Mouse (Mus musculus) thymus, adult 18-20 months (tissue): Measurements from ENCODE around the gene Epb41l5.

Source experiments
- DNase-seq, 2 experiments: peaks; one replicate each; pipeline ENCODE4 v3.0.0; 2022; ENCODE audit warnings: mixed read lengths in 2 of 2

Epb41l5 gene

DNA sequence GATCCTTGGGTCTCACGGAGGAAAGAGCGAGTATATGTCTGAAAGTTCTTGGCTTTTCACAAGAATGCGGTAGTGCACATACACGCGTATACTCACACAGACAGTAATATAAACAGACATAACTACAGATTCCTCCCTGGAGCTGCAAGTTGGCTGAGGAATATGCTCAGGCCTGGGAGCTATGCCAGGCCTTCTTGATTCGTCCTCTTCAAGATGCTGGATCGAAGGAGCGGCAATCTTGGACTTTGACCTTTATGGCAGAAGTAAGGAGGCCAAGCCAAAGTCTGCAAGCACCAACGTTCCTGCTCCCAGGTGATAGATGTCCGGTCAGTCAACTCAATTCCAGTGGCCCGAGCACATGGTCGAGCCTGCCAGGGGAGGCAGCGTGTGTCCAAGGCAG lies 117.9 kb downstream of the Epb41l5 start:
- DNase-seq = no peak

DNA sequence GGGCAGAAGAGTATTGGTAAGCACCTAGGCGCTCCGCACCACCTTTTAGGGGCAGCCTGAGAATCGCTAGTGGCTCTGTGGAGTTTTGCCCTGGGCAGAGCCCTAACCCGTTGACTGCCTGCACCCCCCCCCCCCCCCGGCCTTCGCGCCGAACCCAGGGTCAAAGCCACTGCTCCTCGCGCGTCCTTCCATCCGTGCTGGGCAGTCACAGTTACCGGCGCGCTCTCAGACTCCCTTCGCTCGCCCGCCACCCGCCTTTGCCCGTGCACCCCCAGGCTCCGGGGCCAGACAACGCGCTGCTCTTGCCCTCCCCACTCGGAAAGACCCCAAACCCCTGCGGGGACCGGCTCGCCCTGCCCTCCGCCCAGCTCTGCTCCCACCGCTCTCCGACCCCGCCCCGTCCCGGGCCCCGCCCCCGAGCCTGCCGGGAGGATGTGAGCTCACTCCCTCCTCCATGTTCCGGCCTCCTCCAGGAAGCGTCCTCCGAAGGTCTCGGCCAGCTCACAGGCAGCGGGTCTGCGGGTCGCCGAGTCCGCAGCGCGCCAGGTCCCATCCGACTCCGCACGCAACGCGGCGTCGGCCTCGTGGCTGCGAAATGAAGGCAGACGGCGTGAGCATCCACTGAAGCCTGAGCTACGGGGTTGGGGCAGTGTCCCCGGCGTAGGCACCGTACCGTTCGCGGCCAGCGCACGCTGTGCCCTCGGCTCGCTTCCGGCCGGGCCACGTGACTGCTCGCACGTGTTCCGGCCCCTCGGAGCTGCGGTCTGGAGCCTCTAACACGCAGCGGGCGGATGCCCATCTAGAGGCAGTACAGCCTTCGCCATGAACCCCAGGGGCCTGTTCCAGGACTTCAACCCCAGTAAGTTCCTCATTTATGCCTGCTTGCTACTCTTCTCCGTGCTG lies 122.9 kb downstream of the Epb41l5 start, which contains the start of gene Tmem185b:
TSS of gene Tmem185b (plus strand) at position 472 of the 903 bp plus-strand sequence.
- peak; percentile 89 to 90 for DNase-seq

DNA sequence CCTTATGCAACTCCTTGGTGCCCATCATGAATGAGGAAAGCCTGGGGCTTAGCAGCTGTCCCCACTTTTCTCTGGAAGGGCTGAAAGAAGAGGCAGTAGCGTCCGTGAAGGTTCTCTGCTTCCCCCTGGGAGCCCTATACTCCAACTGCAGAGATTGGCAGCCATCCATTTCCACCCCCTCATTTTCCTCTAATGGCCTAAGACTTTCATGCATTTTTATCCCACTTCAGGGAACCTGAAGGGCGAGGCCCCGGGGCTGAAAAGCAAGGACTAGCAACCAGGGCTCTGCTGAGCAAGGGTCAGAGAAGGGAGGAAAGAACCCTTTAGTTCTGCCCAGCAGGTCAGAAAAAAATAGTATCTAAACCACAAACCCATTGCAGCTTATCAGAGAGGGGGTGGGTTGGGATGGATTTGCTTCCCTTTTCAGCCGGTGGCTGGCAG lies 123.8 kb downstream of the Epb41l5 start:
- no peak for DNase-seq

GRCm38 (mm10) chr1:119523826-119524225 lies 125.0 kb downstream of the Epb41l5 start:
- no peak for DNase-seq

GRCm38 (mm10) chr1:119523369-119523768 lies 125.4 kb downstream of the Epb41l5 start:
- no peak for DNase-seq

GRCm38 (mm10) chr1:119522726-119523125 lies 126.1 kb downstream of the Epb41l5 start:
- DNase-seq = no peak

DNA sequence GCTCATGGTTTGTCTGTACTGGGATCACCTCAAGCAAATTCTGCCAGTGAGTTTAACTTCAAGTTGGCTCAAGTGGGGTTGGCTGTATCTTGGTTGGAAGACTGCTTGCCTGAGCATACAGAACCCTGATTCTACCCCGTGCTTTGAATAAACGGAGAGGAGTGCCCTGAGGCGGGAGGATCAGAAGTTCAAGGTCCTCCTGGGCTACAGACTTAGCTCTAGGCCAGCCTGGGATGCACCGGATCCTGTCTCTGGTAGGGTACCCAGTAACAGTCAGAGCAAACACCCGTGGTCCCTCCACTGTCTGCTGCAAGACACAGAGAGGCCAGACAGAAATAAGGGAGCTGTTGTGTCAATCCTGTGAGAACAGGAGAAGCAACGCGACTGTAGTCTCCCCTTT lies 127.1 kb downstream of the Epb41l5 start:
- no peak for DNase-seq

- DNase-seq = no peak
Measured at GRCm38 (mm10) chr1:119521029-119521428, 127.8 kb downstream of the Epb41l5 start.

DNA sequence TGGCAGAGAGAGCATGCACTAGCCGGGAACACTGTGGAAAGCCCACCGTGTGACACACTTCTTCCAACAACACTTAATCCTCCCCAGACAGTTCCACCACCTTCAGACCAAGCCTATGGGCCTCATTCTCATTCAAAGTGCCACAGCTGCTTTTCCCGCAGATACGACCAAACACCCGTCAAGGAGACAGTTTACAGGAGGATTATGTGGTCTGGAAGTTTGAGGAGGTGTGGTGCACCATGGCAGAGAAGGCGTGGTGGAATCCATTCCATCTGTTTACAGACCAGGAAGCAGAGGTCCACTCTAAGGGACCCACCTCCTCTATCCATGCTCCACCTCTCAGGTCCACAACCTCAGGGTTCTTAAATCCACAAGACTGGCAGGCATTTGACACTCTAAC lies 129.5 kb downstream of the Epb41l5 start:
- DNase-seq = no peak

GRCm38 (mm10) chr1:119518786-119519185 lies 130.0 kb downstream of the Epb41l5 start:
- no peak for DNase-seq

DNA sequence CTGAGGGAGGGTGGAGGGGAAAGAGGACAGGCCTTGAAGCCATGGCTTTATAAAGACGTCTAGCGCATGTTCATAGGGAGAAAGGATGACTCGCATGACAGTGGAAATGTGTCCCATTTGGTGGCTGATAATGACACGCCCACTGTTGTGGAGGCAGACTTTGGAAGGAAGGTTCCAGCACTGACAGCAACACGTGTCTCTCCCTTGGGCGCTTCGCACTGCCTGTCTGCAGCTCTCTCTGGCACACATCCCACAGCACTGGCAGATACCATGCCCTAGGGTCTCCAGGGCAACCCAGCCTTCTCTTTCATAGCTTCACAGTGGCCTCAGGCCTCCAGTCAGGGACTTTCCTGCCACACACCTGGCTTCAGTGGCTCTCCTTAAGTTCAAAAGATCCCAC lies 130.7 kb downstream of the Epb41l5 start:
- no peak for DNase-seq

GRCm38 (mm10) chr1:119510857-119511256 lies 137.9 kb downstream of the Epb41l5 start:
- no peak for DNase-seq

DNA sequence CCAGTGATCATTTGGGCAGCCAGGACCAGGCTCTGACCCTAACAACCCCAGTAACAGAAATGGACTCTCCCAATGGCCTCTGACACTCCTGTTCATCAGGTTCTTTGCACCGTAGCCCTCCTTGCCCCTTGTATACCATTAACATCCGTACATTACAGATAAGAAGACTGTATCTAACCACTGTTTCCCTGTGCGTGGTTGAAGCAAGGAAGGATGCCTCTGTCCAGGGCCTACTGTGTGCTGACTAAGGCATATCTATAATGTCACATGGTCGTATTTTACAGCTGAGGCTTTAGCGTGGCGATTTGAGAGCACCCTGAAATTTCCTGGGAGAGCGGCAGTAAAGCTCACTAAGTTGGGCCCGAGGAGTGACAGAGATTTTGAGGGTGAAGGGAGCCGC lies 138.4 kb downstream of the Epb41l5 start:
- DNase-seq = no peak

DNA sequence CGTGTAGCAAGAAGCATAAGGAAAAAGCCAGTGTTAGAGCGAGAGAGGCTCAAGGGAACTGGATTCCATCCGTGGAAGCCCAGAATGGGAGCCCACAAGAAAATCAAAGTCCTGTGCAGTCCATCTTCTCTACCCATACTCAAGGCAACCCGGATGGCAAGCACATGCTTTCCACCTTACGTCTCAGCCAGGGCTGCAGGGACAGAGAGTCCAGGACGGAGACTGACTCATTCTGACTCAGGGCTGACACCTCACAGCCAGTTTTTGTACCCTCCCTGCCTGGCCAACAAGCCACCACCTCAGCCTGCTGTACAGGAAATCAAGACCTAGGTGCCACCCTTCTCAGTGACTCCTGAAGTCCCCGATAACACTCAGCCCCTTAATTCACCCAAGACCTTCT lies 139.3 kb downstream of the Epb41l5 start:
- DNase-seq = no peak

DNA sequence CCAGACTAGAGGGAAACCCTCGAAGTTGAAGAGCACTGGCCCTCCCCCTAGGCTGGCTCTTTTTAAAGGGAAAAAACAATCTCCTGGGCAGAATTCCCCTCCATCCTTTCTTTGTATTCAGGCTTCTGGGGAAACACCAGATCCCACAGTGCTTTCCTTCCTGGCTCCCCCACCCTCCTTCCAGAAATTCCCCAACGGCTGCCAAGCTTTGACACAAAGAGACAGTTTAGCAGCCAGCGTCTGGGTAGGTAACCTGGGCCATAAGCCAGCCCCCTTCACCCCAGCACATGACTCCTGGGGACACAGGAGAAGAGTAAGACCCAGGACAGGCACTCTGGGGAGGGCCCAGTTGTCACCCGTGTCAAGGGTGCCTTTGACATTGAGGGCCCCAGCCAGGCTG lies 140.3 kb downstream of the Epb41l5 start:
- DNase-seq = no peak

GRCm38 (mm10) chr1:119505951-119506350 lies 142.8 kb downstream of the Epb41l5 start:
- DNase-seq = no peak

- DNase-seq = peak; percentile 95 to 97
Measured at GRCm38 (mm10) chr1:119504260-119505062, 144.3 kb downstream of the Epb41l5 start, which contains the start of gene Ralb. Gene Ralb (minus strand): TSS chr1:119504794.

GRCm38 (mm10) chr1:119503808-119504207 lies 145.0 kb downstream of the Epb41l5 start:
- DNase-seq = no peak

- DNase-seq = no peak
Measured at GRCm38 (mm10) chr1:119503181-119503580, 145.6 kb downstream of the Epb41l5 start.

- DNase-seq = no peak
Measured at GRCm38 (mm10) chr1:119502729-119503128, 146.1 kb downstream of the Epb41l5 start.

- DNase-seq = no peak
Measured at GRCm38 (mm10) chr1:119501881-119502280, 146.9 kb downstream of the Epb41l5 start.

GRCm38 (mm10) chr1:119499456-119499855 lies 149.3 kb downstream of the Epb41l5 start:
- no peak for DNase-seq

DNA sequence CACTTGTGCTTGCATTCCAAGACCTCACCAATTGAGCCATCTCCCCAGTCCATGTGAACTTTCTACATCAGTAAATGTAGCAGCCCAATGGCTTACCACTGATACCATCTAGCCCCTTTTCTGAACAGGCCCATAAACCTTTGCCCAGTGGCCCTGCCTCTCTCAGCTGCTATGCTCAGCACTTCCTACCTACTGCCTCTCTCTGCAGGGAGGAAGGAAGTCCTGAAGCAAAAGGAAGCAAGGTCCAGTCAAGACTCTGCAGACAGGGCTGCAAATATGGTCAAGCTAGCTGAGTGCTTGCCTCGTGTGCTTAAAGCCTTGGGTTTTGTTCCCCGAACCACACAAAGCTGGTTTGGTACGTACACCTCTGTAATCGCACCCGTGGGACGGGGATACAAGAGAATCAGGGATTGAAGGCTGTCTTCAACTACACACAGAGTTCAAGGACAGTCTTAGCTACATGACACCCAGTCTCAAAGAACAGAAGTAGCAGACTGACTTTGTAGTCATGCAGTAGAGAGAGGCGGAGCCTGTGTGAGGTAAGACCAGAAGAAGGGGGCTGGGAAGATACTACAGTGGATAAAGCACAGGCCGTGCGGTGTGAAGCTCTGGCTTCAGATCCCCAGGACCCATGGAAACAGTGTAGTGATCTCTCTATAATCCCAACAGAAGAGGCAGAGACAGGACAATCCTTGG lies 150.1 kb downstream of the Epb41l5 start:
- DNase-seq = no peak
